Mouse (Mus musculus) liver, embryonic 12.5 days (tissue): ENCODE data around the gene C1rl. TPM values are rescaled to one million over a fixed set of nuclear protein-coding genes. Genes with fewer than 3 reads are reported as not detected.
"Not testable (repeated sequence)": the region's sequence is repeated elsewhere in the genome, so short reads cannot be mapped to it uniquely, and the experiment has no call there.

Experiments used
- ATAC-seq: fragments of 200-750 bp; cut with Nextera tagmentation; 2 replicates; pipeline ENCODE4 v1.8.0; 2017; ENCODE audit warnings: moderate number of reproducible peaks, mild to moderate bottlenecking, moderate library complexity
- H3K27ac ChIP-seq: fragments of 300-500 bp; sonication (generic); 2 replicates; pipeline ENCODE4 v1.5.1; 2016; ENCODE audit warnings: mild to moderate bottlenecking
- H3K27me3 ChIP-seq: fragments of 300-500 bp; sonication (generic); replicated peaks from 2 replicates; pipeline ENCODE4 v1.6.1; 2016; ENCODE audit warnings: mild to moderate bottlenecking, moderate library complexity
- H3K36me3 ChIP-seq: fragments of 300-500 bp; sonication (generic); 2 replicates; pipeline ENCODE4 v1.6.1; 2016; ENCODE audit warnings: mild to moderate bottlenecking, moderate library complexity
- H3K4me1 ChIP-seq: fragments of 300-500 bp; sonication (generic); 2 replicates; pipeline ENCODE4 v1.6.1; 2016
- H3K4me2 ChIP-seq: fragments of 300-500 bp; sonication (generic); 2 replicates; pipeline ENCODE4 v1.6.1; 2016; ENCODE audit warnings: mild to moderate bottlenecking, moderate library complexity
- H3K4me3 ChIP-seq: fragments of 300-500 bp; sonication (generic); 2 replicates; pipeline ENCODE4 v1.5.1; 2016; ENCODE audit warnings: mild to moderate bottlenecking, moderate library complexity
- H3K9ac ChIP-seq: fragments of 300-500 bp; sonication (generic); 2 replicates; pipeline ENCODE4 v1.6.1; 2016; ENCODE audit warnings: mild to moderate bottlenecking, moderate library complexity
- H3K9me3 ChIP-seq: fragments of 300-500 bp; sonication (generic); replicated peaks from 2 replicates; pipeline ENCODE4 v1.6.1; 2016; ENCODE audit warnings: mild to moderate bottlenecking, moderate library complexity
- WGBS: fragments of 180-500 bp; shearing (Covaris S2); methylation state at CpG from one replicate; pipeline ENCODE4 v1.1.7; 2016; ENCODE audit not compliant: insufficient replicate concordance; 5-methylcytosine and 5-hydroxymethylcytosine counted together
- polyA plus RNA-seq: library from polyadenylated mRNA; unstranded; fragments of >200 nt; fragmentation: Nextera tagmentation; extraction: Ambion mirVana; gene quantifications from 2 replicates; pipeline ENCODE4 v1.2.1, GENCODE M21; 2016

Gene C1rl
- polyA plus RNA-seq, 1 experiment from 2014 or later, result 4.5 TPM

DNA sequence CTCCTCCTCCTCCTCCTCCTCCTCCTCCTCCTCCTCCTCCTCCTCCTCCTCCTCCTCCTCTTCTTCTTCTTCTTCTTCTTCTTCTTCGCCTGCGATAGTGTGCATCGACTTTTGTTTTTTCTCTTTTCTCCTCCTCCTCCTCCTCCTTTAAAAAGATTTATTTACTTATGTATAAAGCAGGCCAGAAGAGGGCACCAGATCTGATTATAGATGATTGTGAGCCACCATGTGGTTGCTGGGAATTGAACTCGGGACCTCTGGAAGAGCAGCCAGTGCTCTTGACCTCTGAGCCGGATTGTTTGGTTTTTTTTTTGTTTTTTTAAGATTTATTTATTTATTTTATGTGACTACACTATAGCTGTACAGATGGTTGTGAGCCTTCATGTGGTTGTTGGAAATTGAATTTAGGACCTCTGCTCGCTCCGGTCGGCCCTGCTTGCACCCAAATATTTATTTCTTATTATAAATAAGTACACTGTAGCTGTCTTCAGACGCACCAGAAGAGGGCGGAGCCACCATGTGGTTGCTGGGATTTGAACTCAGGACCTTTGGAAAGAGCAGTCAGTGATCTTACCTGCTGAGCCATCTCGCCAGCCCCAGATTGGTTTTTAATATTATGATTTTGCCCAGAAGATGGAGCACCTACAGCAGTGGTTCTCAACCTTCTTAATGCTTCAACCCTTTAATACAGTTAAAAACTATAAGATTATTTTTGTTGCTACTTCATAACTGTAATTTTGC is 17.4 kb upstream of the C1rl start:
- not testable (repeated sequence) for H3K36me3 ChIP-seq, H3K9ac ChIP-seq, H3K9me3 ChIP-seq, H3K27ac ChIP-seq, H3K4me2 ChIP-seq, H3K27me3 ChIP-seq, ATAC-seq
- Histone ChIP-seq H3K4me3 (peak overlapping the region; percentile 21; the same call in 1 of the 2 replicates), H3K4me1 (peaks cover 70% of the 10 kb centered on the region)
- WGBS, result 72% methylated on average over 8 of the region's 11 CpGs

GRCm38 (mm10) chr6:124476216-124476615 is 16.7 kb upstream of the C1rl start:
- peak overlapping the region; percentile 7; the same call in 1 of the 2 replicates for H3K4me2 ChIP-seq
- H3K27ac ChIP-seq, result no peak overlapping the region
- peaks cover 69% of the 10 kb centered on the region for H3K4me1 ChIP-seq
- no peaks in the 10 kb centered on the region for H3K9me3 ChIP-seq
- no peak overlapping the region for H3K4me3 ChIP-seq
- no peaks in the 10 kb centered on the region for H3K27me3 ChIP-seq
- no peak for ATAC-seq
- H3K9ac ChIP-seq, result no peak overlapping the region
- 74% methylated on average over 7 of the region's 7 CpGs for WGBS
- no peaks in the 10 kb centered on the region for H3K36me3 ChIP-seq

DNA sequence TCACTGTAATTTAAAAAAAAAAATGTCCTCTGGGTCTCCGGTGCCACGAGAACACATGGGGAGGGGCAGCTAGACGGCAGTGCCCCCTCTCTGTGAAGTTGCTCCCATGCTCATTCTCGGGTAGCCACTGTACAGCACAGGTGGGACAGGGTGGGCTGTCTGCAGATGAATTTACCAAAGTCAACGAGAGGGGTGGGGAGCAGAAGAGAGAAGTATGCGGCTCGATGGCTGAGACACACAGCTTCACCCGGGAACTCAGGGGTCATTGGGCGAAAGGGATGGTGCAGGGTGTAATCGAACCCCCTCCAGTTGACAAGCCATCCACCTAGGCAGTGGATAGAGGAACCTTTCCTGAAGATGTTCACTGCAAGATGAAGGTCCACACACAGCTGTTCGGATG is 16.1 kb upstream of the C1rl start:
- ATAC-seq, result no peak
- Histone ChIP-seq H3K4me2 (peak overlapping the region; percentile 7; the same call in 1 of the 2 replicates), H3K9ac (no peak overlapping the region), H3K27me3 (no peaks in the 10 kb centered on the region), H3K27ac (no peak overlapping the region), H3K36me3 (no peaks in the 10 kb centered on the region), H3K4me1 (peaks cover 64% of the 10 kb centered on the region), H3K4me3 (no peak overlapping the region), H3K9me3 (no peaks in the 10 kb centered on the region)
- WGBS, result 76% methylated on average over 11 of the region's 11 CpGs

GRCm38 (mm10) chr6:124477221-124477655 is 15.7 kb upstream of the C1rl start:
- Histone ChIP-seq H3K4me3 (no peak overlapping the region), H3K36me3 (no peaks in the 10 kb centered on the region), H3K9ac (no peak overlapping the region), H3K4me1 (peaks cover 61% of the 10 kb centered on the region), H3K27ac (peak overlapping the region; percentile 31; the same call in 1 of the 2 replicates), H3K4me2 (0 out of 2 replicates have a peak overlapping the region, but pooled peaks have one; percentile 0), H3K9me3 (no peaks in the 10 kb centered on the region), H3K27me3 (no peaks in the 10 kb centered on the region)
- WGBS, result 62% methylated on average over 5 of the region's 5 CpGs
- no peak for ATAC-seq

DNA sequence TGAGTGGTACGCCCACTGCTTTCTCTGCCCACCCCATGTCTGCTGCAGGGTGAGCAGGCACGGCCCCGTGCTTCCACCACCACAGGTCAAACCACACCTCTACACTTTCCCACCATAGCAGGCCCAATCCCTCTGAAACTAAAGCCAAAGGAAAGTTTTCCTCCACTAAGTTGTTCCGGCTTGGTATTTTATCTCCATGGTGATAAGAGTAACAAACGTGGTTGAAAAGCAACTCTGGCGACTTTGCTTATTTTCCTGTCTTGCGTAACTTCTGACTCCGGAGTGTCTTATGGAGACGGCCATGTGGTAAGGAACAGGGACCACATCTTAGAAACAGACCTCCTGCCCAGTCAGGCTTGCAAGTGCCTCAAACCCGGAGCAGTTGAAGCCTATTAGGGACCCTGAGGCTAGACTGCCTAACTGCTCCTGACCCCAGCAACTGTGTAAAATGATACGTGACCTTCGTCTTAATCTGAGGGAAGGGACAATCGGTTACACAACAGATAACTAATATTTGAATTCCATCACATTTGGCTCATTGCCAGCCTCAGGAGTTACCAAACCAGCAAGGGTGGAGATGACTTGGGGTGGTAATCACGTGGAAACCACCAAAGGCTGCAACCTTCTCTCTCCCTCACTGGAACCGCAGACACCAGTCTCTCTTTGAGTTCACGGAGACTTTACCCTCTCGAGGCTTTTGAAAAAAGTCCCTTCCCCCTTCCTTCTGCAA is 14.8 kb upstream of the C1rl start:
- WGBS, result 41% methylated on average over 17 of the region's 17 CpGs
- Histone ChIP-seq H3K9ac (no peak overlapping the region), H3K36me3 (no peaks in the 10 kb centered on the region), H3K27ac (peak overlapping the region; percentile 31; the same call in 1 of the 2 replicates), H3K4me1 (peaks cover 53% of the 10 kb centered on the region), H3K9me3 (no peaks in the 10 kb centered on the region), H3K4me3 (no peak overlapping the region), H3K27me3 (no peaks in the 10 kb centered on the region), H3K4me2 (0 out of 2 replicates have a peak overlapping the region, but pooled peaks have one; percentile 0)
- peak; percentile 34; the same call in 1 of the 2 replicates for ATAC-seq

DNA sequence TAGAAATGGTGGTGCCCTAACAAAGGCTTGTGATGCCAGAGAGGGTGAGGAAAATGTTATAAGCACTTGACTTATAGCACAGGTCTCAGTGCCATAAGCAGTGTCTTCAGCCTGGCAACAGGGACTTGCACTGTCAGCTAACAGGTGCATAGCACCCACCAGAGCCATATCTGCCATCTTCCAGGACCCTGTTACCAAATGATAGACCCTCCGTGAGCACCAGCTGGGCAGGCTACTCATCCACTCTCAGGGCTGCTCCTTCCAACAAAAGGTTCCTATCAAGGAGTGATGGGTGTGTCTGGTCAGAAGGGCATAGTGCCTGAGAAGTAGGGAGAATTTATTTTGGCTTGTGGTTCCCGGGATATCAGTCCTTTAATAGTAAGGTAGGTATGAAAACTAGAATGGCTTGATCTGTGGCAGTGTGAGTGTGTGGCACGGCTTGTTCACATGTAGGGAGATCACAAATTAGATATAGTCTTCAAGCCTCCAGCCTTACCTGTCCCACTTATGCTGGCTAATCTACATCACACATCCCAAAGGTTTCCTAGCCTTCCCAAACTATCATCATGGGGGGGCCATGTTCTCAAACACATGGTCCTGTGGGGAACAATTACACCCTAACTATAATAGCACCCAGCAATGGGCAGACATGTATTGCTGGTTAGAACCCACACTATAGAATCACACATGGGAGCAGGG is 13.9 kb upstream of the C1rl start:
- Histone ChIP-seq H3K27me3 (no peaks in the 10 kb centered on the region), H3K9ac (no peak overlapping the region), H3K36me3 (no peaks in the 10 kb centered on the region), H3K4me2 (no peak overlapping the region), H3K27ac (peak overlapping the region; percentile 31; the same call in 1 of the 2 replicates), H3K9me3 (no peaks in the 10 kb centered on the region), H3K4me3 (no peak overlapping the region), H3K4me1 (peaks cover 43% of the 10 kb centered on the region)
- no peak for ATAC-seq
- WGBS, result 80% methylated on average over 3 of the region's 3 CpGs

GRCm38 (mm10) chr6:124479573-124479930 is 13.4 kb upstream of the C1rl start:
- no peak overlapping the region for H3K9ac ChIP-seq
- no peak overlapping the region for H3K27ac ChIP-seq
- H3K9me3 ChIP-seq, result no peaks in the 10 kb centered on the region
- H3K4me3 ChIP-seq, result no peak overlapping the region
- H3K27me3 ChIP-seq, result 0 out of 2 replicates have a peak, but pooled peaks cover 3% of the 10 kb centered on the region
- 65% methylated on average over 3 of the region's 3 CpGs for WGBS
- ATAC-seq, result no peak
- H3K36me3 ChIP-seq, result no peaks in the 10 kb centered on the region
- H3K4me2 ChIP-seq, result no peak overlapping the region
- peaks cover 38% of the 10 kb centered on the region for H3K4me1 ChIP-seq

- Histone ChIP-seq H3K4me1 (peaks cover 39% of the 10 kb centered on the region), H3K4me2 (no peak overlapping the region), H3K36me3 (no peaks in the 10 kb centered on the region), H3K27ac (no peak overlapping the region), H3K9me3 (no peaks in the 10 kb centered on the region), H3K27me3 (0 out of 2 replicates have a peak, but pooled peaks cover 3% of the 10 kb centered on the region), H3K4me3 (no peak overlapping the region), H3K9ac (no peak overlapping the region)
- ATAC-seq, result no peak
- WGBS, result 38% methylated on average over 4 of the region's 4 CpGs
Observed at GRCm38 (mm10) chr6:124480295-124480694, 12.6 kb upstream of the C1rl start.

- Histone ChIP-seq H3K36me3 (no peaks in the 10 kb centered on the region), H3K27ac (peak overlapping the region; percentile 59; the same call in 1 of the 2 replicates), H3K4me1 (peaks cover 41% of the 10 kb centered on the region), H3K4me2 (peak overlapping the region; percentile 19), H3K27me3 (0 out of 2 replicates have a peak, but pooled peaks cover 3% of the 10 kb centered on the region), H3K9me3 (no peaks in the 10 kb centered on the region), H3K4me3 (no peak overlapping the region), H3K9ac (no peak overlapping the region)
- 17% methylated on average over 6 of the region's 6 CpGs for WGBS
- ATAC-seq, result peak; percentile 45
Observed at GRCm38 (mm10) chr6:124481571-124481970, 11.3 kb upstream of the C1rl start.

DNA sequence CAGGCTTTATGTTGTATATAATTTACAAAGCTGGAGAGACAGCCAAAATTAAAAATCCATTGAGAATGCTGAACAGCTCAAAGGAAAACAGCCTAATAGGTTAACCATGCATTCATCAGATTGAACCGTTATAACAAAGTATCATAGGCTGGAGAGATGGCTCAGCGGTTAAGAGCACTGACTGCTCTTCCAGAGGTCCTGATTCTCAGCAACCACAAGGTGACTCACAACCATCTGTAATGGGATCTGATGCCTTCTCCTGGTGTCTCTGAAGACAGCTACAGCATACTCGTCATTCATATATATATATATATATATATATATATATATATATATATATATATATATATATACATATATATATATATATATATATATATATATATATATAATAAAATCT is 9.1 kb upstream of the C1rl start:
- H3K27me3 ChIP-seq, H3K4me3 ChIP-seq, H3K9ac ChIP-seq, ATAC-seq, H3K27ac ChIP-seq, H3K36me3 ChIP-seq, H3K4me2 ChIP-seq, H3K9me3 ChIP-seq: not testable (repeated sequence)
- H3K4me1 ChIP-seq, result peaks cover 24% of the 10 kb centered on the region
- 71% methylated on average over 3 of the region's 3 CpGs for WGBS

GRCm38 (mm10) chr6:124484851-124485250 is 8.1 kb upstream of the C1rl start:
- H3K9me3 ChIP-seq, result no peaks in the 10 kb centered on the region
- peak overlapping the region; percentile 37 for H3K4me2 ChIP-seq
- H3K27ac ChIP-seq, result no peak overlapping the region
- no peak overlapping the region for H3K9ac ChIP-seq
- H3K4me1 ChIP-seq, result peaks cover 15% of the 10 kb centered on the region; the same call in 1 of the 2 replicates
- H3K4me3 ChIP-seq, result no peak overlapping the region
- H3K36me3 ChIP-seq, result no peaks in the 10 kb centered on the region
- ATAC-seq, result no peak
- 0 out of 2 replicates have a peak, but pooled peaks cover 3% of the 10 kb centered on the region for H3K27me3 ChIP-seq
- 77% methylated on average over 7 of the region's 7 CpGs for WGBS
